Mouse (Mus musculus) lung, adult 2 months (tissue): ENCODE data around the gene Flrt1.

ENCODE experiments used
- CTCF ChIP-seq: fragments of 200-500 bp; IDR thresholded peaks from 2 replicates; pipeline ENCODE4 v1.5.1; 2011; ENCODE audit warnings: mild to moderate bottlenecking, low read length, control low read depth; ENCODE audit not compliant: insufficient read depth
- POLR2A ChIP-seq: fragments of 200-500 bp; IDR thresholded peaks from 2 replicates; pipeline ENCODE4 v1.6.1; 2011; ENCODE audit warnings: low read depth, mild to moderate bottlenecking, control low read depth, low read length, borderline replicate concordance; ENCODE audit errors: extremely low read depth

DNA sequence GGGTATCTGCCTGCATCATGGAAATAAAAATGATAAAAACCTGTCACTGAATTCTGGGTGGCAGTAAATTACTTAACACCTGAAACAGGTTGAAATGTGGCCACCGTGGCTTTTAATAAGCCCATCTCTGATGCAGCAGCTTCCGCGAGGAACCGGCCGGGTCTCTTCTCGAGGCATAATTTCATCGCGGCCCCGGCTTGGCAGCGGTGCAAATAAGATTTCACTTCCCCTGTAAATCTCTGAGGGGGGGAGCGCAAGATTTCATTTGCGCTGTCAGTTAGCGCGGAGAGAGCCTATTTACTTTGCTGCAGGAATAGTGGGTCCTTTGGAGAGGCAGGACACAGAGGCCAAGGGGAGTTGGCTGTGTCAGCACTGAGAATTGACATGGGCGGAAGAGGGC lies 20.8 kb downstream of the Flrt1 start:
- TF ChIP-seq CTCF (no peak), POLR2A (no peak)
